Mouse (Mus musculus) adrenal gland (tissue): ENCODE data around the gene Hist1h2aa.

Experiments
- intact Hi-C: fragments of 180-260 bp; cut with DNase I; formaldehyde crosslinking; loops from one replicate; pipeline ENCODE4 v1.15.1; 2025
- long read RNA-seq, 2 experiments: library from polyadenylated mRNA; unstranded; transcript quantifications; one replicate each; pipeline ENCODE4 v2.0.0; 2020; ENCODE audit warnings: borderline replicate concordance in 1 of 2; ENCODE audit not compliant: insufficient replicate concordance in 1 of 2

Gene Hist1h2aa
- long read RNA-seq, experiment 1 = 0 reads
- long read RNA-seq, experiment 2 = 0 reads

GRCm38 (mm10) chr13:23934211-23934520, at the start of gene Hist1h2aa:
Gene Hist1h2aa, plus strand, starts transcription at chr13:23934462.
- intact Hi-C loops = no loop called here

- intact Hi-C loops = loop anchor here (2.0 kb wide), 1 partner anchor 53 kb away; no protein-coding TSS in a partner anchor
Measured at GRCm38 (mm10) chr13:23885540-23885939, 48.7 kb upstream of the Hist1h2aa start.

GRCm38 (mm10) chr13:23887026-23887725, 47.1 kb upstream of the Hist1h2aa start:
- intact Hi-C loops = no loop called here

- intact Hi-C loops = no loop called here
Measured at GRCm38 (mm10) chr13:23889011-23889605, 45.2 kb upstream of the Hist1h2aa start.

- intact Hi-C loops = no loop called here
Measured at GRCm38 (mm10) chr13:23892592-23893268, 41.5 kb upstream of the Hist1h2aa start.

- intact Hi-C loops = no loop called here
Measured at GRCm38 (mm10) chr13:23893269-23893593, 41.0 kb upstream of the Hist1h2aa start.

- intact Hi-C loops = no loop called here
Measured at GRCm38 (mm10) chr13:23898242-23898641, 36.0 kb upstream of the Hist1h2aa start.

- intact Hi-C loops = no loop called here
Measured at GRCm38 (mm10) chr13:23906906-23907305, 27.4 kb upstream of the Hist1h2aa start.

- intact Hi-C loops = loop anchor here (5.0 kb wide), 1 partner anchor 37 kb away; no protein-coding TSS in a partner anchor
Measured at GRCm38 (mm10) chr13:23910121-23910520, 24.1 kb upstream of the Hist1h2aa start.

GRCm38 (mm10) chr13:23911335-23911734, 22.9 kb upstream of the Hist1h2aa start:
- intact Hi-C loops = loop anchor here (5.0 kb wide), 1 partner anchor 36 kb away; no protein-coding TSS in a partner anchor

- intact Hi-C loops = loop anchor here (5.0 kb wide), 1 partner anchor 33 kb away; no protein-coding TSS in a partner anchor
Measured at GRCm38 (mm10) chr13:23913791-23914306, 20.4 kb upstream of the Hist1h2aa start.

- intact Hi-C loops = loop anchor here (5.0 kb wide), 1 partner anchor 33 kb away; no protein-coding TSS in a partner anchor
Measured at GRCm38 (mm10) chr13:23914376-23915167, 19.7 kb upstream of the Hist1h2aa start, which contains the start of gene Slc17a4. Gene Slc17a4, minus strand, starts transcription at chr13:23915009.

GRCm38 (mm10) chr13:23916132-23916531, 18.1 kb upstream of the Hist1h2aa start:
- intact Hi-C loops = no loop called here

GRCm38 (mm10) chr13:23917674-23918073, 16.6 kb upstream of the Hist1h2aa start:
- intact Hi-C loops = no loop called here

- intact Hi-C loops = no loop called here
Measured at GRCm38 (mm10) chr13:23925792-23926191, 8.5 kb upstream of the Hist1h2aa start.

GRCm38 (mm10) chr13:23928637-23929036, 5.6 kb upstream of the Hist1h2aa start:
- intact Hi-C loops = no loop called here

- intact Hi-C loops = no loop called here
Measured at GRCm38 (mm10) chr13:23930461-23930860, 3.8 kb upstream of the Hist1h2aa start.

- intact Hi-C loops = no loop called here
Measured at GRCm38 (mm10) chr13:23930904-23931303, 3.4 kb upstream of the Hist1h2aa start.

- intact Hi-C loops = no loop called here
Measured at GRCm38 (mm10) chr13:23933421-23934210, 646 bp upstream of the Hist1h2aa start, which contains the start of gene Hist1h2ba. Gene Hist1h2ba, minus strand, starts transcription at chr13:23934156.

- intact Hi-C loops = no loop called here
Measured at GRCm38 (mm10) chr13:23938699-23939098, 4.4 kb downstream of the Hist1h2aa start.
